Mouse (Mus musculus) liver, postnatal 0 days (tissue): Measurements from ENCODE around the gene Gna12. TPM values are rescaled to one million over a fixed set of nuclear protein-coding genes. Genes with fewer than 3 reads are reported as not detected.

Experiments used
- ATAC-seq: fragments of 200-750 bp; cut with Nextera tagmentation; 2 replicates; pipeline ENCODE4 v1.8.0; 2017; ENCODE audit warnings: mild to moderate bottlenecking, moderate library complexity
- DNase-seq: peaks from one replicate; pipeline ENCODE4 v3.0.0-alpha.2; 2016
- H3K27ac ChIP-seq: fragments of 300-500 bp; sonication (generic); 2 replicates; pipeline ENCODE4 v1.5.1; 2014; ENCODE audit warnings: antibody characterized with exemption, moderate library complexity, mild to moderate bottlenecking, low read depth
- H3K27me3 ChIP-seq: fragments of 300-500 bp; sonication (generic); 2 replicates; pipeline ENCODE4 v1.6.1; 2014; ENCODE audit warnings: low read length, control low read depth, mixed read lengths; ENCODE audit not compliant: insufficient read depth
- H3K36me3 ChIP-seq: fragments of 300-500 bp; sonication (generic); replicated peaks from 2 replicates; pipeline ENCODE4 v1.6.1; 2014; ENCODE audit warnings: mild to moderate bottlenecking, control low read depth, low read length, moderate library complexity, mixed read lengths; ENCODE audit not compliant: insufficient read depth
- H3K4me1 ChIP-seq: fragments of 300-500 bp; sonication (generic); 2 replicates; pipeline ENCODE4 v1.6.1; 2014; ENCODE audit warnings: antibody characterized with exemption, mild to moderate bottlenecking, control low read depth; ENCODE audit not compliant: insufficient read depth
- H3K4me2 ChIP-seq: fragments of 300-500 bp; sonication (generic); 2 replicates; pipeline ENCODE4 v1.6.1; 2014; ENCODE audit warnings: low read depth, mild to moderate bottlenecking, low read length, moderate library complexity, mixed read lengths
- H3K4me3 ChIP-seq: fragments of 300-500 bp; sonication (generic); 2 replicates; pipeline ENCODE4 v1.5.1; 2014; ENCODE audit warnings: low read depth, low read length
- H3K9ac ChIP-seq: fragments of 300-500 bp; sonication (generic); replicated peaks from 2 replicates; pipeline ENCODE4 v1.6.1; 2014; ENCODE audit warnings: mild to moderate bottlenecking, moderate library complexity
- H3K9me3 ChIP-seq: fragments of 300-500 bp; sonication (generic); 2 replicates; pipeline ENCODE4 v1.6.1; 2016; ENCODE audit warnings: mild to moderate bottlenecking, control low read depth, low read length, mixed read lengths
- CTCF ChIP-seq: sonication (generic); IDR thresholded peaks from 2 replicates; pipeline ENCODE4 v1.5.1; 2016; ENCODE audit warnings: antibody characterized with exemption, low read depth
- EP300 ChIP-seq: IDR thresholded peaks from 2 replicates; pipeline ENCODE4 v1.6.1; 2016; ENCODE audit warnings: antibody characterized with exemption, low read depth, mild to moderate bottlenecking
- WGBS: fragments of 180-500 bp; shearing (Covaris S2); extraction: QIAGEN DNeasy Blood & Tissue Kit; methylation state at CpG from one replicate; pipeline ENCODE4 v1.1.7; 2014; ENCODE audit not compliant: insufficient replicate concordance; 5-methylcytosine and 5-hydroxymethylcytosine counted together
- polyA plus RNA-seq: library from polyadenylated mRNA; unstranded; fragments of >200 nt; fragmentation: Nextera tagmentation; extraction: Ambion mirVana; gene quantifications from 2 replicates; pipeline ENCODE4 v1.2.1, GENCODE M21; 2015

Gna12 gene
- polyA plus RNA-seq, 1 experiment from 2014 or later: 12.7 TPM

DNA sequence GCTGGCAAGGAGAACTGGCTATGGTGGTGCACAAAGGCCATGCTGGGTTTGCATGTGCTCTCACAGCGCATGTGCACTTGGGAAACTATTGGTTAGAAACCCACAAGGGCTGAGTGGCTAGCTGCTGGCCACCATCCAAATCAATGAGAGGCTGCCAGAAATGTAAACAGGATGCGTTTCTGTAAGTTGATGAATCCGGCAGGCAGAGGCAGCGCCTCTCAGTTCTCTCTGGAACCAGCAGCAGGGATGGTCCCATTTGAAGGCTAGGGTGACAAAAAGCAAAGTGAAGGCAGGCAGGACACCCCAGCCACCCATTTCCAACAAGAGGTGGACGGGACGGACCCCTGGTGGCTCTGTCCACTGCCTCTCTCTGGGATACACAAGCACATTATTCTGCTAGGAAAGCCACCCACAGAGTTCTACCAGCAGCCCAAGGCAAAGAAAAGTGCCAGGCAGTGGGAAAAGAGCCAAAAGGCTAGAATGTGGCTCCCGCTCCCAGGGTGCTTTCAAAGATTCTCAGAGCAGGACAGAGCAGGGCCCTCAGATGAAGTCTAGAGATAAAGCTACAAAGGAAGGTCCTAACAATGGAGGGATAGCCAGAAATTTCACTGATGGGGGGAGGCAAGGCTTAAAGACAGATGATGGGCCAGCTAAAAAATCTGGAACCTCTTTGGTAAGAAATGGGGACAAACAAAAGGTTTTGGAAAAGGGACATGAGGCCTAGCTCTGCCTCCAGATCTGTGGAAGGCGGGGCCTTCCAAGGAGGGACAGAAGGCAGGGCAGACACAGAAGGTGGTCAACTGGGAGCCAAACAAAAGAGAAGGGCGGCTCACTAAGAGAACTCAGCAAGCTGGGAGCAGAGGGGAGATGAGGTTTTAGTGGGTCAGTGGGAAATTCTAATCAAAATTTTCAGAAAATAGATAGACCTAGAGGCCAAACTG, 39.0 kb downstream of the Gna12 start:
- no peaks in the 10 kb centered on the region for H3K9me3 ChIP-seq
- H3K4me2 ChIP-seq: no peak overlapping the region
- peak overlapping the region; percentile 87 for H3K27ac ChIP-seq
- H3K4me3 ChIP-seq: no peak overlapping the region
- DNase-seq (peak; percentile 76), ATAC-seq (peak; percentile 53)
- H3K36me3 ChIP-seq: no peaks in the 10 kb centered on the region
- TF ChIP-seq EP300 (no peak), CTCF (no peak)
- WGBS: 45% methylated on average over 9 of the region's 9 CpGs
- peaks cover 67% of the 10 kb centered on the region for H3K4me1 ChIP-seq
- H3K9ac ChIP-seq: 0 out of 2 replicates have a peak overlapping the region, but pooled peaks have one; percentile 6
- H3K27me3 ChIP-seq: no peaks in the 10 kb centered on the region

GRCm38 (mm10) chr5:140790392-140790791, 39.8 kb downstream of the Gna12 start:
- H3K27ac ChIP-seq: peak overlapping the region; percentile 87
- no peaks in the 10 kb centered on the region for H3K9me3 ChIP-seq
- no peak for ATAC-seq
- H3K4me1 ChIP-seq: peaks cover 59% of the 10 kb centered on the region
- no peak for DNase-seq
- H3K27me3 ChIP-seq: no peaks in the 10 kb centered on the region
- no peak overlapping the region for H3K9ac ChIP-seq
- no peaks in the 10 kb centered on the region for H3K36me3 ChIP-seq
- no peak overlapping the region for H3K4me2 ChIP-seq
- no peak overlapping the region for H3K4me3 ChIP-seq
- 40% methylated on average over 2 of the region's 2 CpGs for WGBS
- no peak for TF ChIP-seq EP300
- no peak for TF ChIP-seq CTCF

DNA sequence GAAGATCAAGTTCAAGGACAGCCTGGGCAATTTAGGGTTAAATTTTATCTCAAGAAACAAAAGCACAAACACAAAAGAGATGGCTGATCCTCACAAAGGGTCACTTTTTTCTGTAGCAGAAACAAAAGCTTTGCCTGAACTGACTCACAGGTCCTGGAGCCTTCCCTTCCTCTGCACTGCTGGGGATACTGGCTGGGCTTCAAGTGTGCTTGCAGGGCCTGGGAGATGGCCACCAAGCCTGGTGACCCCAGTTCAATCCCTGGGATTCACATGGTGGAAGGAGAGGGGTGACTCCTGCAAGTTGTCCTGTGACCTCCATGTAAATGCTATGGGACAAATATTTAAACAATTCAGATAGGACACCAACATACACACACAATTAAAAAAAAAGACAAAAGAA, 40.7 kb downstream of the Gna12 start:
- Histone ChIP-seq H3K4me3 (no peak overlapping the region), H3K36me3 (peaks cover 8% of the 10 kb centered on the region), H3K4me1 (peaks cover 51% of the 10 kb centered on the region), H3K4me2 (no peak overlapping the region), H3K9ac (no peak overlapping the region), H3K9me3 (no peaks in the 10 kb centered on the region), H3K27me3 (no peaks in the 10 kb centered on the region), H3K27ac (0 out of 2 replicates have a peak overlapping the region, but pooled peaks have one; percentile 87)
- ATAC-seq (no peak), DNase-seq (no peak)
- TF ChIP-seq CTCF: no peak
- TF ChIP-seq EP300: no peak

- ATAC-seq (no peak), DNase-seq (no peak)
- TF ChIP-seq CTCF (no peak), EP300 (no peak)
- Histone ChIP-seq H3K9ac (no peak overlapping the region), H3K4me3 (no peak overlapping the region), H3K27me3 (no peaks in the 10 kb centered on the region), H3K4me2 (no peak overlapping the region), H3K36me3 (peaks cover 31% of the 10 kb centered on the region), H3K9me3 (no peaks in the 10 kb centered on the region), H3K4me1 (peaks cover 10% of the 10 kb centered on the region), H3K27ac (no peak overlapping the region)
- WGBS: 86% methylated on average over 13 of the region's 13 CpGs
These were observed 44.9 kb downstream of the Gna12 start for GRCm38 (mm10) chr5:140785240-140785872.

GRCm38 (mm10) chr5:140784288-140784687, 45.9 kb downstream of the Gna12 start:
- H3K4me3 ChIP-seq: no peak overlapping the region
- H3K4me1 ChIP-seq: peaks cover 4% of the 10 kb centered on the region
- no peaks in the 10 kb centered on the region for H3K27me3 ChIP-seq
- peaks cover 31% of the 10 kb centered on the region for H3K36me3 ChIP-seq
- WGBS: 70% methylated on average over 6 of the region's 6 CpGs
- H3K9me3 ChIP-seq: no peaks in the 10 kb centered on the region
- ATAC-seq: no peak
- H3K9ac ChIP-seq: no peak overlapping the region
- no peak overlapping the region for H3K4me2 ChIP-seq
- H3K27ac ChIP-seq: no peak overlapping the region
- DNase-seq: no peak
- no peak for TF ChIP-seq EP300
- no peak for TF ChIP-seq CTCF

GRCm38 (mm10) chr5:140783577-140783976, 46.7 kb downstream of the Gna12 start:
- TF ChIP-seq CTCF: peak; percentile 50
- no peak for TF ChIP-seq EP300
- ATAC-seq (no peak), DNase-seq (no peak)
- 87% methylated on average over 4 of the region's 4 CpGs for WGBS
- no peaks in the 10 kb centered on the region; the same call in 1 of the 2 replicates for H3K4me1 ChIP-seq
- no peaks in the 10 kb centered on the region for H3K9me3 ChIP-seq
- no peak overlapping the region for H3K27ac ChIP-seq
- H3K9ac ChIP-seq: no peak overlapping the region
- H3K27me3 ChIP-seq: no peaks in the 10 kb centered on the region
- H3K4me2 ChIP-seq: no peak overlapping the region
- H3K4me3 ChIP-seq: no peak overlapping the region
- peaks cover 31% of the 10 kb centered on the region for H3K36me3 ChIP-seq
